Mouse (Mus musculus): Measurements from ENCODE around the gene Esr1.

- no peak for TF ChIP-seq CTCF (IDR thresholded peaks at IDR 0.05; ENCODE audit: control insufficient read depth, insufficient read depth, insufficient replicate concordance, low read depth, low read length)
- TF ChIP-seq POLR2A (IDR thresholded peaks at IDR 0.05; ENCODE audit: control insufficient read depth, low read depth, low read length) = no peak
Observed at GRCm38 (mm10) chr10:5044481-5044880, 433.1 kb downstream of the Esr1 start.
